Mouse (Mus musculus): Measurements from ENCODE around the gene Erc2. TPM values are rescaled to one million over a fixed set of nuclear protein-coding genes. Genes with fewer than 3 reads are reported as not detected.

Erc2 gene
- polyA plus RNA-seq, 1 experiment from 2014 or later = 2.7 TPM

GRCm38 (mm10) chr14:28089636-28090443 is 467.6 kb downstream of the Erc2 start:
- 58% methylated on average over 8 of the region's 8 CpGs for WGBS
- H3K9ac ChIP-seq (ENCODE audit: low read length) = no peak overlapping the region
- no peak overlapping the region for H3K27ac ChIP-seq (ENCODE audit: low read length)
- H3K9me3 ChIP-seq (replicated peaks; ENCODE audit: control insufficient read depth, low read length) = no peaks in the 10 kb centered on the region
- H3K27me3 ChIP-seq (ENCODE audit: control insufficient read depth, insufficient read depth, low read length) = no peaks in the 10 kb centered on the region
- no peaks in the 10 kb centered on the region for H3K4me1 ChIP-seq (ENCODE audit: control insufficient read depth, insufficient read depth, low read length)
- H3K4me2 ChIP-seq (ENCODE audit: low read depth, low read length) = no peak overlapping the region
- H3K4me3 ChIP-seq (replicated peaks; ENCODE audit: low read length) = no peak overlapping the region
- no peaks in the 10 kb centered on the region for H3K36me3 ChIP-seq (ENCODE audit: control insufficient read depth, insufficient read depth, low read length)
- ATAC-seq (ENCODE audit: insufficient read depth, low FRiP score) = no peak

- H3K9me3 ChIP-seq (replicated peaks; ENCODE audit: control insufficient read depth, low read length) = no peaks in the 10 kb centered on the region
- no peaks in the 10 kb centered on the region for H3K4me1 ChIP-seq (ENCODE audit: control insufficient read depth, insufficient read depth, low read length)
- no peaks in the 10 kb centered on the region for H3K27me3 ChIP-seq (ENCODE audit: control insufficient read depth, insufficient read depth, low read length)
- ATAC-seq (ENCODE audit: insufficient read depth, low FRiP score) = no peak
- 95% methylated on average over 1 of the region's 1 CpGs for WGBS
- H3K9ac ChIP-seq (ENCODE audit: low read length) = no peak overlapping the region
- no peaks in the 10 kb centered on the region for H3K36me3 ChIP-seq (ENCODE audit: control insufficient read depth, insufficient read depth, low read length)
- H3K4me3 ChIP-seq (replicated peaks; ENCODE audit: low read length) = no peak overlapping the region
- no peak overlapping the region for H3K4me2 ChIP-seq (ENCODE audit: low read depth, low read length)
- no peak overlapping the region for H3K27ac ChIP-seq (ENCODE audit: low read length)
Observed at GRCm38 (mm10) chr14:28091367-28091766, 469.1 kb downstream of the Erc2 start.

- Histone ChIP-seq H3K4me1 (ENCODE audit: control insufficient read depth, insufficient read depth, low read length) (no peaks in the 10 kb centered on the region), H3K27ac (ENCODE audit: low read length) (no peak overlapping the region), H3K36me3 (ENCODE audit: control insufficient read depth, insufficient read depth, low read length) (no peaks in the 10 kb centered on the region), H3K9ac (ENCODE audit: low read length) (no peak overlapping the region), H3K4me2 (ENCODE audit: low read depth, low read length) (no peak overlapping the region), H3K9me3 (replicated peaks; ENCODE audit: control insufficient read depth, low read length) (no peaks in the 10 kb centered on the region), H3K27me3 (ENCODE audit: control insufficient read depth, insufficient read depth, low read length) (no peaks in the 10 kb centered on the region), H3K4me3 (replicated peaks; ENCODE audit: low read length) (no peak overlapping the region)
- 61% methylated on average over 4 of the region's 4 CpGs for WGBS
- ATAC-seq (ENCODE audit: insufficient read depth, low FRiP score) = no peak
Observed at GRCm38 (mm10) chr14:28093214-28093613, 471.0 kb downstream of the Erc2 start.

- Histone ChIP-seq H3K4me1 (ENCODE audit: control insufficient read depth, insufficient read depth, low read length) (no peaks in the 10 kb centered on the region), H3K27me3 (ENCODE audit: control insufficient read depth, insufficient read depth, low read length) (no peaks in the 10 kb centered on the region), H3K4me3 (replicated peaks; ENCODE audit: low read length) (no peak overlapping the region), H3K27ac (ENCODE audit: low read length) (no peak overlapping the region), H3K4me2 (ENCODE audit: low read depth, low read length) (no peak overlapping the region), H3K9me3 (replicated peaks; ENCODE audit: control insufficient read depth, low read length) (no peaks in the 10 kb centered on the region), H3K9ac (ENCODE audit: low read length) (no peak overlapping the region), H3K36me3 (ENCODE audit: control insufficient read depth, insufficient read depth, low read length) (no peaks in the 10 kb centered on the region)
- WGBS = 88% methylated on average over 1 of the region's 1 CpGs
- ATAC-seq (ENCODE audit: insufficient read depth, low FRiP score) = no peak
Observed at GRCm38 (mm10) chr14:28093913-28094312, 471.7 kb downstream of the Erc2 start.

- no peak overlapping the region for H3K4me3 ChIP-seq (replicated peaks; ENCODE audit: low read length)
- no peak overlapping the region for H3K9ac ChIP-seq (ENCODE audit: low read length)
- H3K4me2 ChIP-seq (ENCODE audit: low read depth, low read length) = no peak overlapping the region
- H3K9me3 ChIP-seq (replicated peaks; ENCODE audit: control insufficient read depth, low read length) = no peaks in the 10 kb centered on the region
- WGBS = 73% methylated on average over 5 of the region's 5 CpGs
- H3K36me3 ChIP-seq (ENCODE audit: control insufficient read depth, insufficient read depth, low read length) = no peaks in the 10 kb centered on the region
- no peaks in the 10 kb centered on the region for H3K4me1 ChIP-seq (ENCODE audit: control insufficient read depth, insufficient read depth, low read length)
- no peak for ATAC-seq (ENCODE audit: insufficient read depth, low FRiP score)
- no peak overlapping the region for H3K27ac ChIP-seq (ENCODE audit: low read length)
- no peaks in the 10 kb centered on the region for H3K27me3 ChIP-seq (ENCODE audit: control insufficient read depth, insufficient read depth, low read length)
Observed at GRCm38 (mm10) chr14:28099084-28099483, 476.9 kb downstream of the Erc2 start.

- no peaks in the 10 kb centered on the region for H3K27me3 ChIP-seq (ENCODE audit: control insufficient read depth, insufficient read depth, low read length)
Observed at GRCm38 (mm10) chr14:28113121-28113520, 490.9 kb downstream of the Erc2 start.

GRCm38 (mm10) chr14:28120851-28121250 is 498.6 kb downstream of the Erc2 start:
- Histone ChIP-seq H3K27ac (ENCODE audit: low read length) (no peak overlapping the region), H3K4me1 (ENCODE audit: control insufficient read depth, insufficient read depth, low read length) (no peaks in the 10 kb centered on the region), H3K4me3 (replicated peaks; ENCODE audit: low read length) (no peak overlapping the region), H3K27me3 (ENCODE audit: control insufficient read depth, insufficient read depth, low read length) (no peaks in the 10 kb centered on the region), H3K36me3 (ENCODE audit: control insufficient read depth, insufficient read depth, low read length) (no peaks in the 10 kb centered on the region), H3K9me3 (replicated peaks; ENCODE audit: control insufficient read depth, low read length) (no peaks in the 10 kb centered on the region), H3K9ac (ENCODE audit: low read length) (no peak overlapping the region), H3K4me2 (ENCODE audit: low read depth, low read length) (no peak overlapping the region)
- ATAC-seq (ENCODE audit: insufficient read depth, low FRiP score) = no peak
- WGBS = 37% methylated on average over 5 of the region's 5 CpGs

More at GRCm38 (mm10) chr14:28113121-28113520, 490.9 kb downstream of the Erc2 start:
- Histone ChIP-seq H3K27ac (ENCODE audit: low read length) (no peak overlapping the region), H3K4me1 (ENCODE audit: control insufficient read depth, insufficient read depth, low read length) (no peaks in the 10 kb centered on the region), H3K36me3 (ENCODE audit: control insufficient read depth, insufficient read depth, low read length) (no peaks in the 10 kb centered on the region), H3K4me2 (ENCODE audit: low read depth, low read length) (no peak overlapping the region), H3K9ac (ENCODE audit: low read length) (no peak overlapping the region), H3K9me3 (replicated peaks; ENCODE audit: control insufficient read depth, low read length) (no peaks in the 10 kb centered on the region), H3K4me3 (replicated peaks; ENCODE audit: low read length) (no peak overlapping the region)
- no peak for ATAC-seq (ENCODE audit: insufficient read depth, low FRiP score)
- WGBS = 83% methylated on average over 2 of the region's 2 CpGs

GRCm38 (mm10) chr14:28126842-28127241 is 504.6 kb downstream of the Erc2 start:
- Histone ChIP-seq H3K36me3 (ENCODE audit: control insufficient read depth, insufficient read depth, low read length) (no peaks in the 10 kb centered on the region), H3K9ac (ENCODE audit: low read length) (no peak overlapping the region), H3K4me2 (ENCODE audit: low read depth, low read length) (no peak overlapping the region), H3K27me3 (ENCODE audit: control insufficient read depth, insufficient read depth, low read length) (no peaks in the 10 kb centered on the region), H3K4me1 (ENCODE audit: control insufficient read depth, insufficient read depth, low read length) (no peaks in the 10 kb centered on the region), H3K9me3 (replicated peaks; ENCODE audit: control insufficient read depth, low read length) (no peaks in the 10 kb centered on the region), H3K4me3 (replicated peaks; ENCODE audit: low read length) (no peak overlapping the region), H3K27ac (ENCODE audit: low read length) (no peak overlapping the region)
- peak; percentile 56 for ATAC-seq (ENCODE audit: insufficient read depth, low FRiP score)
- 49% methylated on average over 8 of the region's 8 CpGs for WGBS

GRCm38 (mm10) chr14:28128999-28129398 is 506.8 kb downstream of the Erc2 start:
- H3K9me3 ChIP-seq (replicated peaks; ENCODE audit: control insufficient read depth, low read length) = no peaks in the 10 kb centered on the region
- H3K4me1 ChIP-seq (ENCODE audit: control insufficient read depth, insufficient read depth, low read length) = no peaks in the 10 kb centered on the region
- WGBS = 73% methylated on average over 3 of the region's 3 CpGs
- H3K27ac ChIP-seq (ENCODE audit: low read length) = no peak overlapping the region
- no peaks in the 10 kb centered on the region for H3K36me3 ChIP-seq (ENCODE audit: control insufficient read depth, insufficient read depth, low read length)
- no peak overlapping the region for H3K4me2 ChIP-seq (ENCODE audit: low read depth, low read length)
- H3K4me3 ChIP-seq (replicated peaks; ENCODE audit: low read length) = no peak overlapping the region
- no peak overlapping the region for H3K9ac ChIP-seq (ENCODE audit: low read length)
- ATAC-seq (ENCODE audit: insufficient read depth, low FRiP score) = no peak
- H3K27me3 ChIP-seq (ENCODE audit: control insufficient read depth, insufficient read depth, low read length) = no peaks in the 10 kb centered on the region
